Mouse (Mus musculus): ENCODE measurements around the gene D6Wsu163e. TPM values are rescaled to one million over a fixed set of nuclear protein-coding genes. Genes with fewer than 3 reads are reported as not detected.

Gene D6Wsu163e
- polyA plus RNA-seq, 1 experiment from 2014 or later: 32.2 TPM

- H3K36me3 ChIP-seq: peaks cover 57% of the 10 kb centered on the region
- no peak for ATAC-seq (ENCODE audit: low FRiP score)
- no peak overlapping the region for H3K27ac ChIP-seq
- no peak overlapping the region for H3K4me2 ChIP-seq
- 92% methylated on average over 8 of the region's 8 CpGs for WGBS
- H3K9me3 ChIP-seq: no peaks in the 10 kb centered on the region
- no peak overlapping the region for H3K4me3 ChIP-seq
- H3K4me1 ChIP-seq (replicated peaks): no peaks in the 10 kb centered on the region
- no peaks in the 10 kb centered on the region for H3K27me3 ChIP-seq
- H3K9ac ChIP-seq: no peak overlapping the region
Observed at GRCm38 (mm10) chr6:126961371-126962018, 21.7 kb downstream of the D6Wsu163e start.

DNA sequence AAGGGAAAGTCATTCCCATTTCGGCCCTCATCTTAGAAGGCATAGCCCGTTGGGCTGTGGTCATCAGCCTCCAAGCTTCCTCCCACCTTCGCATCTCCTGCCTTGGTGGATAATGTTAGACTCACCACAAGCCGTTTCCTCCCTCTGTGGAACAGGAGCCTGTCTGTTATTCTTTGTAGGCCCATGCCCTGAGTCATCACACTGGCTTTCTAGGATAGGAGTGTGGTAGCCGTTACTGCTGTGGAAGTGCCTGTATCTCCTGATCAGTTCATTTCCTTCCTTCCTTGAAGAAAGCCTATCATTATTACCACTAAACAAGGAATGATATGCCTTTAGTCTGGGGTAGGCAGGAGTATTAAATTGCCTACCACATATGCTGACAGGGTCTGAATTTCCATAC, 22.9 kb downstream of the D6Wsu163e start:
- Histone ChIP-seq H3K9me3 (no peaks in the 10 kb centered on the region), H3K36me3 (peaks cover 56% of the 10 kb centered on the region), H3K27me3 (no peaks in the 10 kb centered on the region), H3K4me2 (no peak overlapping the region), H3K9ac (no peak overlapping the region), H3K4me3 (no peak overlapping the region), H3K27ac (no peak overlapping the region), H3K4me1 (replicated peaks) (no peaks in the 10 kb centered on the region)
- 93% methylated on average over 5 of the region's 5 CpGs for WGBS
- ATAC-seq (ENCODE audit: low FRiP score): no peak

GRCm38 (mm10) chr6:126963426-126963825, 23.7 kb downstream of the D6Wsu163e start:
- Histone ChIP-seq H3K27ac (no peak overlapping the region), H3K27me3 (no peaks in the 10 kb centered on the region), H3K4me2 (no peak overlapping the region), H3K9ac (no peak overlapping the region), H3K36me3 (peaks cover 58% of the 10 kb centered on the region), H3K9me3 (no peaks in the 10 kb centered on the region), H3K4me1 (replicated peaks) (no peaks in the 10 kb centered on the region), H3K4me3 (no peak overlapping the region)
- ATAC-seq (ENCODE audit: low FRiP score): no peak
- 93% methylated on average over 9 of the region's 9 CpGs for WGBS

- H3K27ac ChIP-seq: no peak overlapping the region
- H3K9me3 ChIP-seq: no peaks in the 10 kb centered on the region
- no peaks in the 10 kb centered on the region for H3K4me1 ChIP-seq (replicated peaks)
- peaks cover 74% of the 10 kb centered on the region for H3K36me3 ChIP-seq
- H3K4me3 ChIP-seq: no peak overlapping the region
- ATAC-seq (ENCODE audit: low FRiP score): no peak
- no peaks in the 10 kb centered on the region for H3K27me3 ChIP-seq
- WGBS: 89% methylated on average over 14 of the region's 14 CpGs
- no peak overlapping the region for H3K4me2 ChIP-seq
- H3K9ac ChIP-seq: no peak overlapping the region
Observed at GRCm38 (mm10) chr6:126966241-126967026, 26.7 kb downstream of the D6Wsu163e start.

GRCm38 (mm10) chr6:126981539-126982234, 41.9 kb downstream of the D6Wsu163e start:
- Histone ChIP-seq H3K36me3 (peaks cover 19% of the 10 kb centered on the region), H3K9ac (no peak overlapping the region), H3K4me1 (replicated peaks) (no peaks in the 10 kb centered on the region), H3K27ac (no peak overlapping the region), H3K4me3 (no peak overlapping the region), H3K27me3 (no peaks in the 10 kb centered on the region), H3K9me3 (no peaks in the 10 kb centered on the region), H3K4me2 (no peak overlapping the region)
- WGBS: 77% methylated on average over 5 of the region's 5 CpGs
- ATAC-seq (ENCODE audit: low FRiP score): no peak

DNA sequence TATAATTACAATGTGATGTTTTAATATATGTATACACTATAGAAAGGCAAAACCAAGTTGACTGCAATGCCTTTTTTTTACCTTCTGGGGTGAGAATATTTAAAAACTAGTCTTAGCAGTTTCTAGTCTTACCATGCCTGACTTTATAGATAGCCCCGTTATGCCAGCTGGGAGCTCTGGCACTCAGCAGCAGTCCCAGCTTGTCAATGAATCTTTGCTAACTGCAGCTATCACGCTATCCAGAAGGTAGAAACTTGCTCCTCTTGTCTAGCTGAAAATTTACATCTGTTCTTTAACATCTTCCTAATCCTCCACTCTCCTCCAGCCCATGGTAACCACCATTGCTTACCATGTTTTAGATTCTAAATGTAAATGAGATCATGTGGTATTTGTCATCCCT, 53.9 kb downstream of the D6Wsu163e start:
- Histone ChIP-seq H3K9me3 (no peaks in the 10 kb centered on the region), H3K27me3 (no peaks in the 10 kb centered on the region), H3K4me1 (replicated peaks) (no peaks in the 10 kb centered on the region), H3K4me2 (no peak overlapping the region), H3K27ac (no peak overlapping the region), H3K4me3 (no peak overlapping the region), H3K36me3 (no peaks in the 10 kb centered on the region), H3K9ac (no peak overlapping the region)
- 67% methylated on average over 2 of the region's 2 CpGs for WGBS
- no peak for ATAC-seq (ENCODE audit: low FRiP score)

DNA sequence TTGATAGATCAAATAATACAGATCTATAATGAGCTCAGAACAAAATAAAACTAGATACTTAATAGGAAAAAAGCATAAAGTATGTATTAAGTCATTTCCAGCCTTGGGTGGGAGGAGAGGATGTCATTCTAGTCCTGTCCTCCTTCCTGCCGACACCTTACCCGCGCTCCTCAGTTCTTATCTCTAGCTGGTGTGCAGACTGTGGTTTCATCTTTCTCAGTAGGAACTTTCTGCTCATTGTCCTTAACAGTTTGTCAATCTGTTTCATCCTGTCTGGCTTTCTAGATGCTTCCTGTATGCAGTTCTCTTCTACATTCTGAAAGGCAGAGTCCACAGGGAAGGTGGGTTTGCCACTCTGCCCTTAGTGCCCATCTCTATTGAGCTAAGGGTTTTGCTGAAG, 55.7 kb downstream of the D6Wsu163e start:
- no peaks in the 10 kb centered on the region for H3K4me1 ChIP-seq (replicated peaks)
- no peak for ATAC-seq (ENCODE audit: low FRiP score)
- no peak overlapping the region for H3K27ac ChIP-seq
- no peak overlapping the region for H3K4me3 ChIP-seq
- no peaks in the 10 kb centered on the region for H3K9me3 ChIP-seq
- no peak overlapping the region for H3K9ac ChIP-seq
- H3K4me2 ChIP-seq: no peak overlapping the region
- no peaks in the 10 kb centered on the region for H3K27me3 ChIP-seq
- no peaks in the 10 kb centered on the region for H3K36me3 ChIP-seq
- 92% methylated on average over 3 of the region's 3 CpGs for WGBS

- WGBS: 91% methylated on average over 5 of the region's 5 CpGs
- H3K9me3 ChIP-seq: no peaks in the 10 kb centered on the region
- no peak for ATAC-seq (ENCODE audit: low FRiP score)
- H3K9ac ChIP-seq: no peak overlapping the region
- no peak overlapping the region for H3K4me3 ChIP-seq
- H3K4me2 ChIP-seq: no peak overlapping the region
- H3K4me1 ChIP-seq (replicated peaks): no peaks in the 10 kb centered on the region
- H3K27ac ChIP-seq: no peak overlapping the region
- H3K27me3 ChIP-seq: no peaks in the 10 kb centered on the region
- H3K36me3 ChIP-seq: no peaks in the 10 kb centered on the region
Observed at GRCm38 (mm10) chr6:126996399-126996798, 56.6 kb downstream of the D6Wsu163e start.

GRCm38 (mm10) chr6:127005646-127006045, 65.9 kb downstream of the D6Wsu163e start:
- Histone ChIP-seq H3K36me3 (no peaks in the 10 kb centered on the region), H3K4me2 (no peak overlapping the region), H3K4me3 (no peak overlapping the region), H3K27ac (no peak overlapping the region), H3K9ac (no peak overlapping the region), H3K27me3 (no peaks in the 10 kb centered on the region), H3K9me3 (no peaks in the 10 kb centered on the region), H3K4me1 (replicated peaks) (no peaks in the 10 kb centered on the region)
- no peak for ATAC-seq (ENCODE audit: low FRiP score)
- 91% methylated on average over 3 of the region's 3 CpGs for WGBS

GRCm38 (mm10) chr6:127006551-127006950, 66.8 kb downstream of the D6Wsu163e start:
- 91% methylated on average over 3 of the region's 3 CpGs for WGBS
- no peak overlapping the region for H3K4me2 ChIP-seq
- no peak overlapping the region for H3K9ac ChIP-seq

GRCm38 (mm10) chr6:127010021-127010420, 70.3 kb downstream of the D6Wsu163e start:
- H3K9ac ChIP-seq: no peak overlapping the region
- no peaks in the 10 kb centered on the region for H3K36me3 ChIP-seq
- no peaks in the 10 kb centered on the region for H3K4me1 ChIP-seq (replicated peaks)
- no peaks in the 10 kb centered on the region for H3K27me3 ChIP-seq
- no peak overlapping the region for H3K27ac ChIP-seq
- H3K4me3 ChIP-seq: no peak overlapping the region
- 90% methylated on average over 13 of the region's 13 CpGs for WGBS
- no peak for ATAC-seq (ENCODE audit: low FRiP score)
- no peaks in the 10 kb centered on the region for H3K9me3 ChIP-seq
- no peak overlapping the region for H3K4me2 ChIP-seq

More at GRCm38 (mm10) chr6:127006551-127006950, 66.8 kb downstream of the D6Wsu163e start:
- no peak overlapping the region for H3K27ac ChIP-seq
- no peaks in the 10 kb centered on the region for H3K4me1 ChIP-seq (replicated peaks)
- no peaks in the 10 kb centered on the region for H3K9me3 ChIP-seq
- H3K27me3 ChIP-seq: no peaks in the 10 kb centered on the region
- no peak overlapping the region for H3K4me3 ChIP-seq
- ATAC-seq (ENCODE audit: low FRiP score): no peak
- no peaks in the 10 kb centered on the region for H3K36me3 ChIP-seq

DNA sequence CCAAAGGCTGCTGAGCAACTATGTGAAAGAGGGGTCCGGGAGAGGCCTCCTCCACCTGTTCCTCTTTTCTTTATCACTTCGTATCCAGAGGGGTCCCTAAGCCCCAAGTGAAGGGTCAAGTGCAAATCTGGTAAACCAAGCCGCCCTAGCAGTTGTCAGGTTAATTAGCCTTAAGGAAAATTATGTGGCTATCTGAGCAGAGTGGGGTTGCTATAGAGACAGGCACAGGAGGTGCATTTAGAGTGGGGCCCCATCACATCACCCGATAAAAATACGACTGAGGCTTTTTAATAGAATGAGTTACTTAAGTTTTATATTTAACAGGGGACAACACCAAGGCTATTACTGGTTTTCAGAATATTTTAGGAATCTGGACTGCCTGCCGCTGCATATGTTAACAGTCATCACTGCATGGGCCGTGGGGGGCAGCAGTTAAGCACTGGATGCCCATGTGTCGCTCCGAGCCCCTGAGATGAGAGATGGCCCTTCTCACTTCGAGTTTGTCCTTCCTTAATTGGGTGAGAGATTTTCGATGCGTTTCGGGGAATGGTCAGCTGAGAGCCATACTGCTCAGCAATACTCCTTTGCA, 72.3 kb downstream of the D6Wsu163e start:
- no peaks in the 10 kb centered on the region for H3K4me1 ChIP-seq (replicated peaks)
- no peak overlapping the region for H3K4me2 ChIP-seq
- no peak for ATAC-seq (ENCODE audit: low FRiP score)
- H3K4me3 ChIP-seq: no peak overlapping the region
- H3K27me3 ChIP-seq: no peaks in the 10 kb centered on the region
- no peak overlapping the region for H3K9ac ChIP-seq
- WGBS: 80% methylated on average over 13 of the region's 13 CpGs
- H3K9me3 ChIP-seq: no peaks in the 10 kb centered on the region
- H3K27ac ChIP-seq: no peak overlapping the region
- H3K36me3 ChIP-seq: no peaks in the 10 kb centered on the region
